Mouse (Mus musculus): ENCODE data around the gene Hist4h4.

DNA sequence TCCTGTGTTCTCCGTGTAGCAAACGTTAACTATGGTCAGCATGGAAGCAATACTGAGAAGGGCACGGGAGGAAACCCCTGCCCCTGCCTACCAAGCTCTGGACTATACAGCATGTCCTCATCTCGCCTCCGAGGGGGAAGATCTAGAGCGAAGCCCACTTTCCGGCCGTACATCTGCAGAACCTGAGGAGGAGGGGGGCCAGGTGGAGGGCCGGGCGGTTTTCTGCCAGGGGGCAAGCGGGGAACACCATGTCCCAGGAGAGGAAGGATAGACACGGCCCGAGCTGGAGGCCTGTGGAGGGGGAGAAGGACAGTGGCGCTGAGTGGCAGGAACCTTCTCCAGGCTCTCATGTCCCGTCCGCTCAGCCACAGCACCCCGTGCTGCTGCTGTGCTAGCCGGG lies 16.9 kb upstream of the Hist4h4 start:
- TF ChIP-seq TBP (conservative IDR thresholded peaks at IDR 0.05; ENCODE audit: low read depth, low read length) (no peak), E2F4 (IDR thresholded peaks at IDR 0.05; ENCODE audit: insufficient replicate concordance, low read depth, low read length) (no peak), CTCF (conservative IDR thresholded peaks at IDR 0.05 in 1 of 2, IDR thresholded peaks at IDR 0.05 in 1 of 2; ENCODE audit: low read depth in 2 of 2, low read length in 2 of 2) (no peak), POLR2A (IDR thresholded peaks at IDR 0.05; ENCODE audit: low read depth, low read length) (no peak), JUND (conservative IDR thresholded peaks at IDR 0.05; ENCODE audit: low read depth, low read length) (no peak), HCFC1 (IDR thresholded peaks at IDR 0.05; ENCODE audit: low read depth, low read length) (no peak), USF1 (IDR thresholded peaks at IDR 0.05; ENCODE audit: low read depth, low read length) (no peak), ZKSCAN1 (IDR thresholded peaks at IDR 0.05; ENCODE audit: borderline replicate concordance, low read depth, low read length) (no peak), TCF12 (IDR thresholded peaks at IDR 0.05; ENCODE audit: low read depth, low read length) (no peak)
